Mouse (Mus musculus) heart, adult 2 months (tissue): ENCODE data around the gene B4galt3. TPM values are rescaled to one million over a fixed set of nuclear protein-coding genes. Genes with fewer than 3 reads are reported as not detected.
A peak's percentile ranks its signal among the peaks of the same experiment; 100 is the strongest.

ENCODE experiments used
- DNase-seq, 2 experiments: peaks; one replicate each; pipeline ENCODE4 v3.0.0; 2021
- H3K27ac ChIP-seq: fragments of 200-600 bp; 2 replicates; pipeline ENCODE4 v1.8.1; 2022
- H3K27me3 ChIP-seq: fragments of 200-500 bp; 2 replicates; pipeline ENCODE4 v1.6.1; 2012; ENCODE audit warnings: mild to moderate bottlenecking, low read length, inconsistent platforms, mixed read lengths; ENCODE audit not compliant: control insufficient read depth, insufficient read depth
- H3K36me3 ChIP-seq: fragments of 200-500 bp; 2 replicates; pipeline ENCODE4 v1.6.1; 2012; ENCODE audit warnings: low read length, inconsistent platforms; ENCODE audit not compliant: control insufficient read depth, insufficient read depth
- H3K4me1 ChIP-seq: fragments of 200-500 bp; 2 replicates; pipeline ENCODE4 v1.6.1; 2011; ENCODE audit warnings: low read length; ENCODE audit not compliant: control insufficient read depth, insufficient read depth
- H3K4me3 ChIP-seq: fragments of 200-600 bp; 2 replicates; pipeline ENCODE4 v1.8.1; 2022
- H3K79me2 ChIP-seq: fragments of 200-500 bp; replicated peaks from 2 replicates; pipeline ENCODE4 v1.6.1; 2012; ENCODE audit warnings: mild to moderate bottlenecking, inconsistent platforms, low read length, moderate library complexity, mixed read lengths; ENCODE audit not compliant: control insufficient read depth, insufficient read depth
- H3K9ac ChIP-seq: fragments of 200-500 bp; 2 replicates; pipeline ENCODE4 v1.6.1; 2012; ENCODE audit warnings: low read depth, mild to moderate bottlenecking, control low read depth, inconsistent platforms, low read length, mixed read lengths
- CTCF ChIP-seq: fragments of 200-600 bp; IDR thresholded peaks from 2 replicates; pipeline ENCODE4 v1.8.1; 2022; ENCODE audit warnings: antibody characterized with exemption, mild to moderate bottlenecking, moderate library complexity
- EP300 ChIP-seq: fragments of 200-500 bp; IDR thresholded peaks from 2 replicates; pipeline ENCODE4 v1.6.1; 2011; ENCODE audit warnings: low read depth, low read length, control low read depth; ENCODE audit not compliant: insufficient read depth
- POLR2A ChIP-seq: fragments of 200-500 bp; IDR thresholded peaks from 2 replicates; pipeline ENCODE4 v1.6.1; 2011; ENCODE audit warnings: mild to moderate bottlenecking, low read depth, low read length, control low read depth; ENCODE audit not compliant: insufficient read depth
- WGBS: fragments of 180-500 bp; shearing (Covaris S2); methylation state at CpG from one replicate; pipeline ENCODE4 v1.1.7; 2018; 5-methylcytosine and 5-hydroxymethylcytosine counted together
- intact Hi-C: fragments of 180-260 bp; cut with DNase I; formaldehyde crosslinking; loops from one replicate; pipeline ENCODE4 v1.15.1; 2025
- polyA plus RNA-seq: library from polyadenylated mRNA; depleted of rRNA; stranded (reverse); fragments of >200 nt; gene quantifications from 2 replicates; pipeline ENCODE4 v1.2.3, GENCODE M21; 2012
- total RNA-seq, 2 experiments: library from RNA; stranded (reverse); gene quantifications; 2 replicates each; pipeline ENCODE4 v1.2.3; 2021

B4galt3 gene
- total and polyA plus RNA-seq, 3 experiments, result 16.4 to 41.9 (median 17.4) TPM

DNA sequence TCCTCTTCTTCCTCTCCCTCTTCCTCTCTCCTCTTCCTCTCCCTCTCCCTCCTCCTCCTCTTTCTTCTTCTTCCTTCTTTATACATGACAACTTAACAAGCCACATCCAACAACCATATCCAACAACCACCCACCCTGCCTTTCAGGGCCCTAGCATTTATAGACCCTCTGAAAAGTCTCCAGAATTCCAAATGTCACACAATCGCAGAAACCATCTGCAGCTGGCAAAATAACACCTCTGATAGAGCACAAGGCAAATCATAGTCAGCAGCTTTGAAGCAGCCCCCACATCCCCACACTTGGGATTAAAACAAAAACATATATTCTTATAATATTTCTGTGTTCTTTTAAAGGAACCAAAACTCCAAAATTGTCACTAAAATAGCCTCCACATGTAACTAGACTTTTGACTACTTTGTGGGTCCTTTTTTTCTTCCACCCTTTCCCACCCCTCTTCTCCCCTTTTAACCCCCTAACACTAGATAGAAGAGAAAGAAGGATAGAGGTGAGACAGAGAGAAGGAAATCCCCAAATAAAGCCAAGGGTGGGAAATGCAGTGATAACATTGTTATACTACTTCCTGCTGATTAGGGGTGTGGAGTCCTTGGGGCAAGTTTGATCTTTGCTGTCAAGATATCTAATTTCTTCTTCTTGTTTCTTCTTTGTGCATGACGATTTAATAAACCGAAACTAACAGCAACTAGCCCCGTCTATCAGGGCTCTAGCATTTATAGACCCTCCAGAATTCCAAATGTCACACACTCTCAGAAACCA is 4.0 kb upstream of the B4galt3 start:
- Histone ChIP-seq H3K9ac (no peak overlapping the region), H3K36me3 (peaks cover 4% of the 10 kb centered on the region; the same call in 1 of the 2 replicates), H3K79me2 (peaks cover 3% of the 10 kb centered on the region), H3K4me3 (no peak overlapping the region), H3K27ac (no peak overlapping the region), H3K27me3 (no peaks in the 10 kb centered on the region), H3K4me1 (peaks cover 9% of the 10 kb centered on the region)
- intact Hi-C loops, result no loop called here
- DNase-seq, result no peak
- no peak for TF ChIP-seq POLR2A
- no peak for TF ChIP-seq CTCF
- TF ChIP-seq EP300, result no peak
- 35% methylated on average over 4 of the region's 4 CpGs for WGBS

DNA sequence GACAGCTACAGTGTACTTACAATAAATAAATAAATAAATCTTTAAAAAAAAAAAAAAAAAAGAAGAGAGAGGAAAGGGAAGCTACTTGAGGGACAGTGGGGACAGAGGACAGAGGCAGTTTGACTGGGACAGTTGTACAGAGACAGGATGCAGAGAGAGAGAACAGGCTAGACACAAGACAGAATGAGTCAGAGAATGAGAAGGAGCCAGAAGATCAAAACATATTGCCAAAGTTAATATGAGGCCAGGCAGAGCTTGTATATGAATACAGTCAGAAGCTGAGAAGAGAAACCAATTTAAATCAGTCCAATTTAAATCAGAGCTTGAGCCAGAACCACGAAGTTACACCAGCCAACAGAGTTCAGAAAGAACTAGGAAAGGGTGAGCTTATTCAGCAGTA is 1.8 kb upstream of the B4galt3 start:
- H3K27ac ChIP-seq, result no peak overlapping the region
- H3K36me3 ChIP-seq, result no peaks in the 10 kb centered on the region
- no peak overlapping the region for H3K4me3 ChIP-seq
- H3K79me2 ChIP-seq, result peaks cover 3% of the 10 kb centered on the region
- TF ChIP-seq CTCF (no peak), POLR2A (no peak), EP300 (no peak)
- intact Hi-C loops, result no loop called here
- peaks cover 6% of the 10 kb centered on the region for H3K4me1 ChIP-seq
- no peak overlapping the region for H3K9ac ChIP-seq
- 53% methylated on average over 1 of the region's 1 CpGs for WGBS
- no peaks in the 10 kb centered on the region for H3K27me3 ChIP-seq
- DNase-seq, result no peak

GRCm38 (mm10) chr1:171270573-171270900 is 409 bp downstream of the B4galt3 start:
- Histone ChIP-seq H3K27me3 (no peaks in the 10 kb centered on the region), H3K9ac (peak overlapping the region; percentile 72), H3K4me1 (peaks cover 4% of the 10 kb centered on the region; the same call in 1 of the 2 replicates), H3K36me3 (no peaks in the 10 kb centered on the region), H3K27ac (peak overlapping the region; percentile 92), H3K79me2 (peaks cover 3% of the 10 kb centered on the region), H3K4me3 (peak overlapping the region; percentile 97)
- WGBS, result 2% methylated on average over 19 of the region's 19 CpGs
- TF ChIP-seq EP300 (no peak), CTCF (no peak), POLR2A (no peak)
- DNase-seq, result no peak
- intact Hi-C loops, result no loop called here

- no peak for DNase-seq
- peak overlapping the region; percentile 97 for H3K4me3 ChIP-seq
- 30% methylated on average over 9 of the region's 9 CpGs for WGBS
- no peaks in the 10 kb centered on the region for H3K36me3 ChIP-seq
- 0 out of 2 replicates have a peak overlapping the region, but pooled peaks have one; percentile 21 for H3K27ac ChIP-seq
- TF ChIP-seq POLR2A (no peak), EP300 (no peak), CTCF (no peak)
- no peaks in the 10 kb centered on the region for H3K27me3 ChIP-seq
- H3K4me1 ChIP-seq, result peaks cover 4% of the 10 kb centered on the region; the same call in 1 of the 2 replicates
- intact Hi-C loops, result no loop called here
- peak overlapping the region; percentile 72 for H3K9ac ChIP-seq
- H3K79me2 ChIP-seq, result peaks cover 3% of the 10 kb centered on the region
Measured at GRCm38 (mm10) chr1:171271196-171271595, 1.1 kb downstream of the B4galt3 start.

DNA sequence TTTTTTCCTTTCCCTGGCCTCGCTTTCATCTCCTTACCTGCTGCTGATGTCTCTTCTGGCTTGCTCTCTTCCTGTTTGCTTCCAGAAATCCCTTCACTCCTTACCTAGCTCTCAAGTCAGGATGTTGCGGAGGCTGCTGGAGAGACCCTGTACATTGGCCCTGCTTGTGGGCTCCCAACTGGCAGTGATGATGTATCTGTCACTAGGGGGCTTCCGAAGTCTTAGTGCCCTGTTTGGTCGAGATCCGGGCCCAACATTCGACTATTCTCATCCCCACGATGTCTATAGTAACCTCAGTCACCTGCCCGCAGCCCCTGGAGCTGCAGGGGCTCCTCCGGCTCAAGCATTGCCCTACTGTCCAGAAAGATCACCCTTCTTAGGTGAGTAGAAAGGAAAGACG is 1.5 kb downstream of the B4galt3 start:
- H3K27me3 ChIP-seq, result no peaks in the 10 kb centered on the region
- peaks cover 3% of the 10 kb centered on the region for H3K79me2 ChIP-seq
- intact Hi-C loops, result no loop called here
- H3K9ac ChIP-seq, result no peak overlapping the region
- no peak overlapping the region; the same call in 1 of the 2 replicates for H3K4me3 ChIP-seq
- peak overlapping the region; percentile 52 for H3K27ac ChIP-seq
- TF ChIP-seq CTCF, result no peak
- no peak for TF ChIP-seq EP300
- no peak for TF ChIP-seq POLR2A
- peaks cover 4% of the 10 kb centered on the region; the same call in 1 of the 2 replicates for H3K4me1 ChIP-seq
- H3K36me3 ChIP-seq, result no peaks in the 10 kb centered on the region
- DNase-seq, result peak in 1 of 2 experiments; percentile 11
- 49% methylated on average over 10 of the region's 10 CpGs for WGBS

- intact Hi-C loops, result no loop called here
- no peak overlapping the region; the same call in 1 of the 2 replicates for H3K4me3 ChIP-seq
- H3K79me2 ChIP-seq, result peaks cover 3% of the 10 kb centered on the region
- TF ChIP-seq POLR2A, result no peak
- no peak for TF ChIP-seq CTCF
- no peaks in the 10 kb centered on the region for H3K27me3 ChIP-seq
- H3K4me1 ChIP-seq, result peaks cover 4% of the 10 kb centered on the region; the same call in 1 of the 2 replicates
- H3K36me3 ChIP-seq, result no peaks in the 10 kb centered on the region
- 50% methylated on average over 3 of the region's 3 CpGs for WGBS
- no peak overlapping the region for H3K9ac ChIP-seq
- peak in 1 of 2 experiments; percentile 6 for DNase-seq
- H3K27ac ChIP-seq, result peak overlapping the region; percentile 52
Measured at GRCm38 (mm10) chr1:171272086-171272485, 2.0 kb downstream of the B4galt3 start.
